Mouse (Mus musculus): ENCODE results near the gene Uhrf2.

DNA sequence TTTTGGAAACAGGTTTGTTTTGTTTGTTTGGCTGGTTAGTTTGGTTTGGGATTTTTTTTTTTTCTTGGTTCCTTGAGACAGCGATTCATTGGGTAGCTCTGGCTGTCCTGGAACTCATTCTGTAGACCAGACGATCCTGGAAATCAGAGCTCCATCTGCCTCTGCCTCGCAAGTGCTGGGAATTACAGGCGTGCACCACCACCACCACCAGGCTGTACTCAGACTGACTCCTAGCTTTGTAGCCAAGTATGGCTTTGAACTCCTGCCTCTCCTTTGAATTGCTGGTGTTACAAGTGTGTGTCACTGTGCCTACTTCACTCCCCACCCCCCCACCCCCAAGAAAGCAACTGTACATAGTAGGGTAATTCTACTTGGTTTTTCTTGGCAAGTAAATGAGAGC lies 86.9 kb downstream of the Uhrf2 start:
- TF ChIP-seq CTCF (IDR thresholded peaks at IDR 0.05; ENCODE audit: insufficient read depth, low read depth, low read length), result no peak
- no peak for TF ChIP-seq POLR2A (IDR thresholded peaks at IDR 0.05; ENCODE audit: insufficient read depth, low read depth, low read length)

Measured in olfactory bulb, adult 2 months (tissue).